Mouse (Mus musculus) forebrain, embryonic 14.5 days (tissue): ENCODE results near the gene Ahsg. TPM values are rescaled to one million over a fixed set of nuclear protein-coding genes. Genes with fewer than 3 reads are reported as not detected.
A peak's percentile ranks its signal among the peaks of the same experiment; 100 is the strongest.

Experiments
- ATAC-seq: fragments of 200-750 bp; cut with Nextera tagmentation; 2 replicates; pipeline ENCODE4 v1.8.0; 2017; ENCODE audit warnings: mild to moderate bottlenecking, moderate library complexity
- DNase-seq: peaks from one replicate; pipeline ENCODE4 v3.0.0-alpha.2; 2015; ENCODE audit warnings: low spot score
- H3K27ac ChIP-seq: fragments of 300-500 bp; sonication (generic); 2 replicates; pipeline ENCODE4 v1.5.1; 2014; ENCODE audit warnings: low read depth, mild to moderate bottlenecking, control low read depth, low read length, moderate library complexity
- H3K27me3 ChIP-seq: fragments of 300-500 bp; sonication (generic); replicated peaks from 2 replicates; pipeline ENCODE4 v1.6.1; 2014; ENCODE audit warnings: low read length, control low read depth, mixed read lengths; ENCODE audit not compliant: control insufficient read depth, insufficient read depth
- H3K36me3 ChIP-seq: fragments of 300-500 bp; sonication (generic); 2 replicates; pipeline ENCODE4 v1.6.1; 2014; ENCODE audit warnings: low read length, control low read depth; ENCODE audit not compliant: control insufficient read depth, insufficient read depth
- H3K4me1 ChIP-seq: fragments of 300-500 bp; sonication (generic); 2 replicates; pipeline ENCODE4 v1.6.1; 2014; ENCODE audit warnings: antibody characterized with exemption, low read length, control low read depth; ENCODE audit not compliant: control insufficient read depth, insufficient read depth
- H3K4me2 ChIP-seq: fragments of 300-500 bp; sonication (generic); 2 replicates; pipeline ENCODE4 v1.6.1; 2014; ENCODE audit warnings: mild to moderate bottlenecking, control low read depth, low read length
- H3K4me3 ChIP-seq: fragments of 300-500 bp; sonication (generic); 2 replicates; pipeline ENCODE4 v1.5.1; 2014; ENCODE audit warnings: low read depth, low read length, control low read depth
- H3K9ac ChIP-seq: fragments of 300-500 bp; sonication (generic); 2 replicates; pipeline ENCODE4 v1.6.1; 2014; ENCODE audit warnings: mild to moderate bottlenecking, low read length, control low read depth, moderate library complexity
- H3K9me3 ChIP-seq: fragments of 300-500 bp; sonication (generic); replicated peaks from 2 replicates; pipeline ENCODE4 v1.6.1; 2016; ENCODE audit warnings: low read length, control low read depth, mixed read lengths; ENCODE audit not compliant: control insufficient read depth
- WGBS: fragments of 180-500 bp; shearing (Covaris S2); extraction: QIAGEN DNeasy Blood & Tissue Kit; methylation state at CpG from one replicate; pipeline ENCODE4 v1.1.7; 2014; 5-methylcytosine and 5-hydroxymethylcytosine counted together
- polyA plus RNA-seq: library from polyadenylated mRNA; unstranded; fragments of >200 nt; fragmentation: Nextera tagmentation; extraction: Ambion mirVana; gene quantifications from 2 replicates; pipeline ENCODE4 v1.2.1, GENCODE M21; 2014

Ahsg gene
- polyA plus RNA-seq, 1 experiment from 2014 or later: not detected

- ATAC-seq (no peak), DNase-seq (peak; percentile 22)
- Histone ChIP-seq H3K9ac (no peak overlapping the region), H3K27me3 (no peaks in the 10 kb centered on the region), H3K9me3 (no peaks in the 10 kb centered on the region), H3K27ac (no peak overlapping the region), H3K4me2 (no peak overlapping the region), H3K4me3 (no peak overlapping the region), H3K4me1 (no peaks in the 10 kb centered on the region), H3K36me3 (no peaks in the 10 kb centered on the region)
- 2% methylated on average over 6 of the region's 6 CpGs for WGBS
Measured at GRCm38 (mm10) chr16:22880900-22881299, 10.2 kb upstream of the Ahsg start.

GRCm38 (mm10) chr16:22881487-22881886, 9.6 kb upstream of the Ahsg start:
- H3K27me3 ChIP-seq: no peaks in the 10 kb centered on the region
- DNase-seq: no peak
- WGBS: 67% methylated on average over 4 of the region's 4 CpGs
- no peaks in the 10 kb centered on the region for H3K36me3 ChIP-seq
- H3K4me2 ChIP-seq: no peak overlapping the region
- no peak overlapping the region for H3K27ac ChIP-seq
- no peak overlapping the region for H3K9ac ChIP-seq
- ATAC-seq: no peak
- H3K4me1 ChIP-seq: no peaks in the 10 kb centered on the region
- no peaks in the 10 kb centered on the region for H3K9me3 ChIP-seq
- no peak overlapping the region for H3K4me3 ChIP-seq

- 81% methylated on average over 5 of the region's 5 CpGs for WGBS
- no peak overlapping the region for H3K9ac ChIP-seq
Measured at GRCm38 (mm10) chr16:22883441-22883840, 7.6 kb upstream of the Ahsg start.

GRCm38 (mm10) chr16:22885356-22885755, 5.7 kb upstream of the Ahsg start:
- Histone ChIP-seq H3K27ac (no peak overlapping the region), H3K36me3 (no peaks in the 10 kb centered on the region), H3K9me3 (no peaks in the 10 kb centered on the region), H3K9ac (no peak overlapping the region), H3K4me1 (no peaks in the 10 kb centered on the region), H3K4me3 (no peak overlapping the region), H3K27me3 (no peaks in the 10 kb centered on the region), H3K4me2 (no peak overlapping the region)
- 45% methylated on average over 4 of the region's 4 CpGs for WGBS
- no peak for DNase-seq
- ATAC-seq: no peak

More at GRCm38 (mm10) chr16:22883441-22883840, 7.6 kb upstream of the Ahsg start:
- H3K4me3 ChIP-seq: no peak overlapping the region
- H3K9me3 ChIP-seq: no peaks in the 10 kb centered on the region
- H3K27ac ChIP-seq: no peak overlapping the region
- no peaks in the 10 kb centered on the region for H3K4me1 ChIP-seq
- DNase-seq (no peak), ATAC-seq (no peak)
- no peaks in the 10 kb centered on the region for H3K27me3 ChIP-seq
- no peaks in the 10 kb centered on the region for H3K36me3 ChIP-seq
- H3K4me2 ChIP-seq: no peak overlapping the region

- 81% methylated on average over 3 of the region's 3 CpGs for WGBS
- H3K27me3 ChIP-seq: no peaks in the 10 kb centered on the region
- no peak overlapping the region for H3K4me2 ChIP-seq
- no peaks in the 10 kb centered on the region for H3K4me1 ChIP-seq
- DNase-seq: no peak
- H3K36me3 ChIP-seq: no peaks in the 10 kb centered on the region
- ATAC-seq: no peak
- H3K9ac ChIP-seq: no peak overlapping the region
- no peak overlapping the region for H3K4me3 ChIP-seq
- H3K27ac ChIP-seq: no peak overlapping the region
- H3K9me3 ChIP-seq: no peaks in the 10 kb centered on the region
Measured at GRCm38 (mm10) chr16:22886726-22887125, 4.4 kb upstream of the Ahsg start.

- H3K27ac ChIP-seq: no peak overlapping the region
- ATAC-seq (no peak), DNase-seq (no peak)
- no peaks in the 10 kb centered on the region for H3K4me1 ChIP-seq
- WGBS: 66% methylated on average over 4 of the region's 4 CpGs
- no peak overlapping the region for H3K9ac ChIP-seq
- no peaks in the 10 kb centered on the region for H3K36me3 ChIP-seq
- no peak overlapping the region for H3K4me3 ChIP-seq
- H3K4me2 ChIP-seq: no peak overlapping the region
- no peaks in the 10 kb centered on the region for H3K27me3 ChIP-seq
- H3K9me3 ChIP-seq: no peaks in the 10 kb centered on the region
Measured at GRCm38 (mm10) chr16:22888835-22889234, 2.2 kb upstream of the Ahsg start.

- H3K36me3 ChIP-seq: no peaks in the 10 kb centered on the region
- no peaks in the 10 kb centered on the region for H3K9me3 ChIP-seq
- H3K4me1 ChIP-seq: no peaks in the 10 kb centered on the region
- H3K4me3 ChIP-seq: no peak overlapping the region
- ATAC-seq (no peak), DNase-seq (no peak)
- 89% methylated on average over 8 of the region's 8 CpGs for WGBS
- no peaks in the 10 kb centered on the region for H3K27me3 ChIP-seq
- H3K27ac ChIP-seq: no peak overlapping the region
- H3K4me2 ChIP-seq: no peak overlapping the region
- H3K9ac ChIP-seq: no peak overlapping the region
Measured at GRCm38 (mm10) chr16:22889716-22890115, 1.4 kb upstream of the Ahsg start.

- no peak for DNase-seq
- no peaks in the 10 kb centered on the region for H3K36me3 ChIP-seq
- H3K9me3 ChIP-seq: no peaks in the 10 kb centered on the region
- no peaks in the 10 kb centered on the region for H3K27me3 ChIP-seq
- H3K4me3 ChIP-seq: no peak overlapping the region
- WGBS: 90% methylated on average over 8 of the region's 8 CpGs
- no peak overlapping the region for H3K4me2 ChIP-seq
- H3K9ac ChIP-seq: no peak overlapping the region
- no peak overlapping the region for H3K27ac ChIP-seq
- H3K4me1 ChIP-seq: no peaks in the 10 kb centered on the region
- ATAC-seq: no peak
Measured at GRCm38 (mm10) chr16:22891733-22892154, 667 bp downstream of the Ahsg start.

GRCm38 (mm10) chr16:22894095-22894494, 3.0 kb downstream of the Ahsg start:
- Histone ChIP-seq H3K36me3 (no peaks in the 10 kb centered on the region), H3K27me3 (no peaks in the 10 kb centered on the region), H3K4me1 (no peaks in the 10 kb centered on the region), H3K4me3 (no peak overlapping the region), H3K27ac (no peak overlapping the region), H3K9me3 (no peaks in the 10 kb centered on the region), H3K9ac (no peak overlapping the region), H3K4me2 (no peak overlapping the region)
- ATAC-seq (no peak), DNase-seq (no peak)
- 67% methylated on average over 8 of the region's 8 CpGs for WGBS
